Mouse (Mus musculus): Measurements from ENCODE around the gene Git1.

Gene Git1

DNA sequence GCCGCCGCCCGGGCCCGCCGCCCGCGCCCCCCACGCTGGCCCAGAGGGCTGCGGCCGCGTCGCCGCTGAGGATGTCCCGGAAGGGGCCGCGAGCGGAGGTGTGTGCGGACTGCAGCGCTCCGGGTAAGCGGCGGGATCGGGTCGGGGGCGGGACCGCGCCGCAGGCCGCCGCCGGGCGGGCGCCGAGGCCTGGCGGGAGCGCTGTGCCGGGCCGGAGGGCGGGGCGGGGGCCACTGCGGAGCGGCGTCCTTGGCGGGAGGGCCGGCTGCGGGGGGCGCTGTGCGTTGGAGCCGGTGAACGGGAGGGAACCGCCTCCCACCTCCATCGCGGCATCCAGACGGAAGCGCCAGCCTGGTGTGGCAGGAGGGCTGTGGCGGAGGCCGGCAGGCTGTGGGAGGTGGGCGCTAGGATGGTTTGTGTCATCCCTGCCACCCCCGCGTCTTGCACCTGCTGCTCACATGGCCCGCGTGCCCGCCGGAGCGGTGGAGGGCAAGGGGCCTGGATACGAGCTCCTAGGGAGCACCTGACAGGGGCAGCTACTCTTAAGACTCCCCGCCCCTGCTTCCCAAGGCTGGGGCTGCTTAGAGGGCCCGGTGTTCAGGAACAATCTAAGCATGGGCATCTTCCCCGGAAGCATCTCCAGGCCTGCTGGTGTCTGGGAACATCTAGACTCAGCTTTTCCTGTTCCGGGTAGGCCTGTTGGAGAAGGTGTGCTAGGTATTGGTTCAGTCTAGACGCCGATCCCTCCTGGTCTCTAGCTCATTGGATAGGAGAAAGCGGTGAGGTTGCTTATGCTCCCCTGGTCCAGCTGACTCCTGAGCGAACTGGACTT, at the start of gene Git1:
TSS of gene Git1 (plus strand) at position 51 of the 832 bp plus-strand sequence.
- DNase-seq (ENCODE audit: low read depth, low spot score), result peak; percentile 62

DNA sequence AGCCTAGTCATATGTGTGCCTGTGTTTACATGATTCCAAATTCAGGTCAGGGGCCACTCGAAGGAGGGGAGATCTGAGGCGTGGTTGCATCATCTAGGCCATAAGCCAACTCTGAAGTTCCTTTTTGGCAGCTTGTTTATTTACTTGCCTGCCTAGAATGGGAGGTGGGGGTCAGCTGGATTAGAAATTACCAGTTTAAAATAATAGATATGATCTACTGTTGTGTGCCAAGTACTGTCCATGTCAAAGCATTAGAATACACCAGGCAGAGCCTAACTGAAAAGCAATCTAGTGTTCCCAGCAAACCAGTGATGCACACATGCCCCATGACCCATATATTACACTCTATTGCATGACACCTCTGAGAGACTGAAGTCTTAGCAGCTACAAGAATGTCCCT, 48.4 kb upstream of the Git1 start:
- no peak for DNase-seq (ENCODE audit: low read depth, low spot score)

DNA sequence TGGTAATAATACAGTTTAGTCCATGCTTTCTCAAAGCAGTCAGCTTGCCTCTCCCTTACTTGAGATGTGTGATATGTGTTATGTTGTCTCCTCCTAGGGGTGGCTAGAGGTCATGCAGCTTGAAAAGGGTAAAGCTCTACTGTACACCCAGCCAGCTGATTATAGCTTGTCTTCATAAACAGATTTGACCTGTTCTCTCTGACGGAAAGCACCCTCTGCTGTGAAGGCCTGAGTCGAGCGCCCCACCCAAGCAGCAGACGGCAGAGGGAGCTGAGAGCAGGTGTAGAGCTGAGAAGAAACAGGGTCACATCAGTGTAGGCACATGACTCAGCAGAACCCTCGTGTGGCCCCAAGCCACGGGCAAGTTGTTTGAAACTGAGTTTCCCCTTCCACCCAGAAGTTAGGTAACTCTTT, 46.7 kb upstream of the Git1 start:
- peak; percentile 79 for DNase-seq (ENCODE audit: low read depth, low spot score)

DNA sequence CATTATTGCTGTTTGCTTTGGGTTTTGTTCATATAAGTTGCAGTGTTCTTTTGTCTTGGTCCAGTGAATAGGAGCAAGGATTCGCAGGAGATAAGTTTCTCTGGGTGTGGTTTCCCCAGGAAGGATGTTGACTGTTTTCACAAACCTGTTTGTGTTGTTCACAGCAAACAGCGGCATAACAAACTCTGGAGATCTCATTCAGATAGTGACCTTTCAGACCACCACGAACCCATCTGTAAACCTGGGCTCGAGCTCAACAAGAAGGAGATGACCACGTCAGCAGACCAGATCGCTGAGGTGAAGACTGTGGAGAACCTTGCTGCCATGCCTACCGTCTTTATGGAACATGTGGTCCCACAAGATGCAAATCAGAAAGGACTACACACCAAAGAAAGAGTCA, 44.1 kb upstream of the Git1 start:
- no peak for DNase-seq (ENCODE audit: low read depth, low spot score)

DNA sequence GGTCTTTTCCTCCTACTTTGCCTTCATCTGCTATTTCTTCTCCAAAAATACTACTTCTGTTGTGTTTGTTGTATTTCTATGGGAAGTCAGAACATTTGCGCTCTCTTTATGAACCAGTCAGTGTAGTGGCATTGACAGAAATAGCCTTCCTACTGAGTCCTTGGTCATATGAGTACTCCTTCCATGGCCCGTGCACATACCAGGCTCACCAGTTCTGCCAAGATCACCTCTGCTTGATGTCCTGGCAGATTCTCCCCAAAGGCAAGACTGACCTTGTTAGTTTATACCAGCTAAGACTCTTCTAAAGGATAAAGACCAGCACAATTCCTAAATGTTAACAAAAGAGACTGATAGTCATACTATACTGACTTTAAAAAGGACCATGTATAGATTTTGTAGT, 41.7 kb upstream of the Git1 start:
- no peak for DNase-seq (ENCODE audit: low read depth, low spot score)

DNA sequence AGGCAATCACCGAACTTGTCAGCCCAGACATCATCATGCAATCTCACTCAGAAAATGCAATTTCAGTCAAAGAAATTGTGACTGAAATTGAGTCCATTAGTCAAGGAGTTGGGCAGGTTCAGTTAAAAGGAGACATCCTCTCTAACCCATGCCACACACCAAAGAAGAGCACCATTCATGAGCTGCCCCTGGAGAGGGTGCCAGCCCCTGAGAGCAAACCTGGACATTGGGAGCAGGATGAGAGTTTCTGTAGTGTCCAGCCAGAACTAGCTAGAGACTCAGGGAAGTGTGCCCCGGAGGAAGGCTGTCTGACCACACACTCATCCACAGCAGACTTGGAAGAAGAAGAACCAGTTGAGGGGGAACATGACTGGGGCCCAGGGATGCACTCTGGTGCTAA, 40.0 kb upstream of the Git1 start:
- no peak for DNase-seq (ENCODE audit: low read depth, low spot score)

DNA sequence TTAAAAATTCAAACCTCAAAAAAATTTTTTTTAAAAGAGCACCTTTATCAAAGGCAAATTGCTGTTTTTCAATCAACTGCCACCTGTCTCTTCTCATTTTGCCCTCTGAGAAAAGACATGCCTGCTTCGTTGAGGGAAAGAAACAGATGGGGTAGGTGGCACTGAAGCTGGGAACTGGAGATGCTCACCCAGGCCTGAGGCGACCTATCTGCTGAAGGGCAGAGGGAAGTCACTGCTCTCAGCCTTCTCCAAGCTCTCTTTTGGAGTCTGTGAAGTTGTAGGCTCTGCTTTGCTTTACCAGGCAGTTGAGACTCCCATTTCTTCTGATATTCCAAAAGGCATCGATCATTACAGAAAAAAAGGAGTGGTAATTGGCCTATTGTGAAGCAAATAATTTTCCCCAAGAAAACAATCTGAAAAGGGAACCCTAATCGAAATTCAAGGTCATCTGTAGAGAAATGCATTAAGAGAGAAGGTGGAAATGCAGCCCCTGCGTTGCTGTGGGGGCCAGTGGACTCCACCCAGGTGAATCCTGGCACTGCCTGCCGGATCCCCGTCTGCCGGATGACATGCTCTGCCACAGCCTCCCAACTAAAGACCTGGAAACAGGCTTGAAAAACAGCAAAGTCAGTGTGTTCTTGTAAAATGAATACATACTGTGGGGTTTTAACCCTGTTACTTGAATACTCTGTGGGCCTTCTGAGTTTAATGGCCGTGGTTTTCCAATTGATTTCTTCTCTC, 37.4 kb upstream of the Git1 start:
- no peak for DNase-seq (ENCODE audit: low read depth, low spot score)

DNA sequence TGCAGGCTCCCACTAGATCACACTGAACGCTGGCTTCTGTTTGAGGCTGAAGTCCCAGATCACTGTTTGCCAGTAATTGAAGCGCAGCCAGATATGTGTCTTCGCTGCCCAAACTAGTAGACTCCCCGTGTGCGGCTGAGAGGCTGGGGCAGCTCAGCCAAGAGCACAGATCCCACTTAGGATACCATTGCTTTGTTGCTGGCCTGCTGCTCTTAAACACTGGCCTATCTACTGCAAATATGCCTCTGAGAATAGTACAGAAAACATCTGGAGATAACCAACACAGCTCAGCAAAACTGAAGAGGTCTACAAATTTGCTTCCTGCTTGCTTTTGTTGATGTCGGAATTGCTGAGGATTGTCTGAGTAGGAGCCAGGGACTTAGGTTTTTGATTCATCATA, 36.5 kb upstream of the Git1 start:
- no peak for DNase-seq (ENCODE audit: low read depth, low spot score)

DNA sequence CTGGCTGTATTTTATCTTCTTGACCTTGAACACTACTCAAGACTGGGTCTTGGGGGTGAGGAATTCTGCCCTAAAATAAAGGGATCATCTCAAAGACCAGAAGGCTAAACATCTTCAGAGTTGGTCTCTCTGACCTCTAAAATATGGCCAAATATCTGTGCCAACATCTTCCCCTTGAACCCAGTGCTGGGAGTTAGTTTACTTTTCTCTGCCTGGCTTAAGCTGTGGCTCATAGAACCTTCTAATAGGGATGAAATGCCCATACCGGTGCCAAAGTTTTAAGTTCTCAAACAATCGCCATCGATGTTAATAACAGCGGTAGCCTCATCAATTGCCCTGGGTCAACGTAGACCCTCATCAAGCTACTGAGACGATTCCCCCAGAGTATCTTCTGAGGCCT, 31.5 kb upstream of the Git1 start:
- DNase-seq (ENCODE audit: low read depth, low spot score), result no peak

DNA sequence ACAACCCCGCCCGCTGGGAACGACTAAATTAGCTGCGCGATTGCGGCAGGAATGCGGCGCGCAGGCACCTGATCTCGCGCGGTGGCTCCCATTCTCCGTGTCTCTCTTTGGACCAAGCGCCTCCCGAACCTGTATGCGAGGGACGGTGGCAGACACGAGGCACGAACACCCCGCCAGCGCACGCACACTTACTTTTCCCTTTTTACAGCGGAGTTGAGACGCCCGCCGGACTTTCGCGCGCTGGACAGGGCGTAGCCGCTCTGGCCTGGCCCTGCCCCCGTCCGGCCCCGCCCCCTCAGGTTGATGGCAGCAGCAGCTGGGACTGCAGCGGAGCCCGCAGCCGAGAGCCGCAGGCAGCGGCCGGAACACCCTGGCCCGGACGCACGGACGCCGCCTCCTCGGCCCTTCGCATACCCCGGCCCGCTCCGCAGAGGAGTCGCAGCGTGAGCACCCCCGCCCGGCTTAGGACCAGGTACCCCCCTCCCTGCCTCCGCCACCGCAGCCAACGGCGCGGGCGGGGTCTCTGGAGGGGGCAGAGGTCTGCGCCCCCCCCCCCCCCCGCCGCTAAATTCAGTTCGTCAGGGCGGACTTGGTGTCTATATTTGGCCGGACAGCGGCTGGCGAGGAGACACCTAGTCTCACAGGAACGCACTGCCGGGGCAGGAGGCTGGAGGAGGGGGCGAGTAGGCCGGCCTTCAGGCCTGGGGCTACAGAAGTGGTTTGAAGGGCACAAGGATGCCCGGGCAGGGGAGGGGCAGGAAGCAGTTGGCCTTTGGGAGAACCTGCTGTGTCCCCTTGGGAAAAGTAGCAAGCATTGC, 30.9 kb upstream of the Git1 start, which contains the start of gene Coro6:
TSS of gene Coro6 (plus strand) at position 129 of the 818 bp plus-strand sequence.
- peak; percentile 45 for DNase-seq (ENCODE audit: low read depth, low spot score)

DNA sequence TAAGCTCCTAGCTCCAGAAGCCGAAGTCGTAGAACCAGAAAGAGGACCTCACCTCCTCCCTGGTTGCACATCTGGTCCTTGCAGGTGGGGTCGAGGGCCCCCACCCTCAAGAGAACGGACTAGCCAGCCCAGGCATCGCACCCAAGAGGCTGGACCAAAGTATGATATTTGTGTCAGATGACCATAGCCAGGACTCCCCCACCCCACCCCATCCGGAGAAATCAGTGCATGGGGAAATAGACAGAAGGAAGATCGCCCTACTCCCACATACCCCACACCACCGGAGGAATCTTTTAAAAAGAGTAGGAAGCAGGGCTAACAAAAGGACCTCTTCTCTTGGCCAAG, 30.3 kb upstream of the Git1 start:
- no peak for DNase-seq (ENCODE audit: low read depth, low spot score)

DNA sequence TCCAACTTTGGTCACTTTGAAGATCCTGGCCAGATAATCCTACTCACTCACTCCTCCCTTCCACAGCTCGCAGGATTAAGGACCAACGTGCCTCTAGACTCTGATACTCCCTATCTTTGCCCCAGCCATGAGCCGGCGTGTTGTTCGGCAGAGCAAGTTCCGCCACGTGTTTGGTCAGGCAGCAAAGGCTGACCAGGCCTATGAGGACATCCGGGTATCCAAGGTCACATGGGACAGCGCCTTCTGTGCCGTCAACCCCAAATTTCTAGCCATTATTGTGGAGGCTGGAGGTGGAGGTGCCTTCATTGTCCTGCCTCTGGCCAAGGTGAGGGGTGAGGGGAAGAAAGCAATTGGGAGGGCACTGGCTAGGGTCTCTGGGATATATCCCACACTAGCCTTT, 29.6 kb upstream of the Git1 start:
- no peak for DNase-seq (ENCODE audit: low read depth, low spot score)

DNA sequence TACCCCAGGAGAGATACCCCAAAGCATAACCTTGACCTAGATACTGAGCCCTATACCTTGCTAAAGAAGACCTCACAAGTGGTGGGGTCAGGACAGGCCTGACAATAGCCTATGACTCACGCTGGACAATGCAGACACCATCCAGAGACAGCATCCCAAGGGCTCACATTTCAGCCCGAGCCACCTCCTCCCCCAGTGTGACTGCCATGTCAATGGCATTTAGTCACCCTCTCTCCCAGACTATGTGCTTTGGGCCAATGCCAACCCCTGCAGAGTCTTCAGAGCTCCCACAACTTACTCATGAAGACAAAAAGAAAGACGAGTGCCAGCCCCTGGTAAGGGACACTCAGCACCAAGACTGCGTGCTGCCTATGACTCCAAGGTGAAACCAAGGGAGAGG, 28.7 kb upstream of the Git1 start:
- no peak for DNase-seq (ENCODE audit: low read depth, low spot score)

DNA sequence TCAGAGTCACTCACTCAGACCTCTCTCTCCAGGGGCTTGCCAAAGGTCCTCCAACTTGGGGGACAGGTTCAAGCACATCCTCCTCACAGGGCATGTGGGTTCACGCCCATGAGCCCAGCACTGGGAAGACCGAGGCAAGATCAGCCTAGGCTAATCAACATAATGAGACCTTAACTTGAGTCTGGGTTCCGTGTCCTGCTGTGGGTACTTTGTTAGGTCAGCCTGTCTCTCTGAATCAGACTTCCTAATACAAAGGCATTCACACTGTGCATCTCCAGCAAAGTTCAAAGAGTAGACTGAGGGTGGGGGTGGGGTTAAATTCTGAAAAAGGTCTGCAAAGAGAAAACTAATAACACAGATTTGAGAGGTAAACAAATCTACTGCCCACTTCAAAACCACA, 28.3 kb upstream of the Git1 start:
- DNase-seq (ENCODE audit: low read depth, low spot score), result no peak

DNA sequence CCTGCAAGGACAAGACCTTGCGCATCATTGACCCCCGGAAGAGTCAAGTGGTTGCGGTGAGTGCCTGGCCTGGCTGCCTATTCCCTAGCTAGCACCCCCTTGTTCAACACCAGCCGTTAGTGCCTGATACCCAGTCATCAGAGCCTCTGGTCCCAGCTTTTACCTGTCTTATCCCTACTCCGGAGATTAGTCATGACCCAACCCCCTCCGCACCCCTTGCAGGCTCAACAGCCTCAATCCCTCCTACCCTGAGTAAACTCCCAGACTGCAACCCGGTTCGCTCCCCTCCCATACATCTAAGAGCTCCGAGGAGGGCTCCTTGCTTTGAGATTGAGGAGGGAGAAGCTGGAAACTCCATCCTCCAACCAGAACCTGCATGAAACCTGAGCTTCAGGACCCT, 26.8 kb upstream of the Git1 start:
- no peak for DNase-seq (ENCODE audit: low read depth, low spot score)

DNA sequence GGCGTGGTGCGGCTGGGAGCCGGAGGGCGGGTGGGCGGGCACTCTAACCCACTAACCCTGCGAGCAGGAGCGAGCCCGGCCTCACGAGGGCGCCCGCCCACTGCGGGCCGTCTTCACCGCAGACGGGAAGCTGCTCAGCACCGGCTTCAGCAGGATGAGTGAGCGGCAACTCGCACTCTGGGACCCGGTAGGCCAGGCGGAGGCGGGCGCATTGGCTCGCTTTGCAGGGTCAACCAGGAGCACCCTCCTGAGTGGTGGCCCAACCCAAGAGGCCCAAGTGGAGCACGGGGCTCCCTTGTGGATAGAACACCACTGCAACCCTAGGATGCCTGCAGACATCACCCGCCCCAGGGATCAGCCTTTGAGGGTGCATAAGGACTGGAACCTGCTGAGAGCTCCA, 26.2 kb upstream of the Git1 start:
- peak; percentile 92 for DNase-seq (ENCODE audit: low read depth, low spot score)

DNA sequence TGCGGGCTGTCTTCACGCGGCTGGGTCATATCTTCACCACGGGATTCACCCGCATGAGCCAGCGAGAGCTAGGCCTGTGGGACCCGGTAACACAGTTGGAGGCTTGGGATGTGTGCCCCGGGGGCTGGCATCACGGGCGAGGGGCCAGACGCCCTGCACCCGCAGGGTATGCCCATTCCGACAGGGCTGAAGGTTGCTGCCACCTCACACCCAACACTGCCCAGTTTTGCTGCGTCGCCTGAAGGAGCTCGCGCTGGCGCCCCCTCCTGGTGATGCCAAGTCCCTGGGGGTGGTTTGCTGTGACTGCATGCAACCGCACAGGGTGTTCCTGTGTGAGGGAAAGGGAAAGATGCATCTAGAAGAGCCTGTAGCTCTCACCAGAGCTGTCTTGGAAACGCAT, 25.6 kb upstream of the Git1 start:
- DNase-seq (ENCODE audit: low read depth, low spot score), result peak; percentile 92

DNA sequence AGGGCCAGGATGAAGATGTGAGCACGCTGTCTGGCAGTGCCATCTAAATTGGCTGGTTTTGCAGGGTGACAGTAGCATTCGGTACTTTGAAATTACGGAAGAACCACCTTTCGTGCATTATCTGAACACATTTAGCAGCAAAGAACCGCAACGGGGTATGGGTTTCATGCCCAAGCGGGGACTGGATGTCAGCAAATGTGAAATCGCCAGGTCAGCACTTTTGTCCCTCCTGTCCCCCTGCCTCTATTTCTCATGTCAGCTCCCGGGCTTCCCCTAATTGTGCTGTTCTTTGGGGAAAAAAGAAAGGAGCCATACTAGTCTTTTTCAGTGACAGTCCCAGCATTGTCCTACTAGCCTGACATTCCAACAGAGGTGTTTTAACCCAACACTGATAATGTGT, 25.0 kb upstream of the Git1 start:
- no peak for DNase-seq (ENCODE audit: low read depth, low spot score)

DNA sequence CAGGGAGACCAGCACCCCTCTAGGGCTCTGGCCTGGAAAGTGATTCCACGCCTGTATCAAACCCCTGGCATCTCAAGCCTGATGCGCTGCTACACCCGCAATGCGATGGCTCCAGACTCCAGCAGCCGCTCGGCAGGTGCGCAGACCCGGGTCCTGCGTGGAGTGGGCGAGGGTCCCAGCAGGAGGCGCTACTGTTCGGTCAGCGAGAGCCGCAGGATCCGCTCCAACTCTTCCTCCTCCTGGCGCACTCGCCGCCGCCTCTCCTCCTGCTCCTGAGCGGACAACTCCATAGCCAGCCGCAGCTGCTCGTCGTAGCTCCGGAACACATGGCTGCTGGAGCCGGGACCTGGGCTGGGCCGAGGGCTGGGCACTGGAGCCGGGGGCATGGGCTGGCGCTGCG, 22.0 kb upstream of the Git1 start:
- no peak for DNase-seq (ENCODE audit: low read depth, low spot score)

DNA sequence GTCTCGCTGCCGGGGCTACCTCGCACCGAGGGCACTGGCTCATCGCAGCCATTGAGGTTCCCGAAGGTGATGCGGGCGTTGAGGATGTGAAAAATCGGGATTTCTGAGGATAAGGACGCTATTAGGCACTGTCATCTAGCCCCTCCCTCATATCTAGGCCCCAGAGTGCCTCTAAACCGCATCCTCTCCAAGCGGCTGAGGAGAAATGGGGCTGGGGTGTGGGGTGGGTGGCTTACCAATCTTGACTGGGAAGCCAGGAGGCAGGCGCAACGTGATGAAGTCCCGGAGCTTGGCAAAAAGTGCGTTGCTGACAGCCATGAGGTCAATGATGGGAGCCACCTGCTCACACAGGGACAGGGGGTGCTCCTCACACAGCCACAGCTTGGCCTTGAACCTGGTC, 20.6 kb upstream of the Git1 start:
- no peak for DNase-seq (ENCODE audit: low read depth, low spot score)

DNA sequence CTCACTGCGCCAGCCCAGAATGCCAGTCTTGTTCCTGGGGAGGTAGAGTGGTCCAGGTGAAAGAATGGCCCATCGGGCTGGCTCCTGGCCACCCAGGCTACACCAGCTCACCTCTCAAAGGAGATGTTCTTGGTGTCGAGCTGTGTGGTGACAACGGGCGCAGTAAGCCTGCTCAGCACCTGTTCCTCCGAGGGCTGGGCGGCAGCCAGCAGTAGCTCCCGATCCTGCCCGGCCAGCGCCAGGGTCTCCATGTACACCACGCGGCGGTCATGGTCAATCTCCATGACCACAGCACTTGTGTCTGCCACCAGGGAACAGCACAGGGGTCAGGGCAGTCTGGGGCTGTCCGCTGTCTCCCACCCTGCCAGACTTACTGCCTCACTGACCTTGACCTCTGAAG, 17.1 kb upstream of the Git1 start:
- DNase-seq (ENCODE audit: low read depth, low spot score), result no peak

DNA sequence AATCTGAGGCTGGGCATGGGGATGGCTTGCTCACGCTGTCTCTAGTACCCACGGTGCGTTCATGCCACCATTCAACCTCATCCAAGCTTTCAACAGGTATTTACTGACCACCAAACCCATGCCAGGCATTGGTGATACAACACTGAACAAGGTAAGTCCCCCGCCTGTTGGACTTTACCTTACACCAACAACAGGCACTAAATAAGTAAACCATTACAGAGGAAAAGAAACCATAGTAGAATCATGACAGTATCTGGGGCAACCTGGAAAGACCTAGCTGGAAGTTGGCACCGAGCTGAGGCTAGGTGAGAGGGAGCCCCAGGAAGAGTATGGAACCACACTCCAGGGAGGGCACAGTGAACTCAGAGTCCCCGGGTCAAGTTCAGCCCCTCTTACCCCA, 16.5 kb upstream of the Git1 start:
- no peak for DNase-seq (ENCODE audit: low read depth, low spot score)
